ENCODE assay signal across 9 mouse cellular contexts in the genomic region with DNA sequence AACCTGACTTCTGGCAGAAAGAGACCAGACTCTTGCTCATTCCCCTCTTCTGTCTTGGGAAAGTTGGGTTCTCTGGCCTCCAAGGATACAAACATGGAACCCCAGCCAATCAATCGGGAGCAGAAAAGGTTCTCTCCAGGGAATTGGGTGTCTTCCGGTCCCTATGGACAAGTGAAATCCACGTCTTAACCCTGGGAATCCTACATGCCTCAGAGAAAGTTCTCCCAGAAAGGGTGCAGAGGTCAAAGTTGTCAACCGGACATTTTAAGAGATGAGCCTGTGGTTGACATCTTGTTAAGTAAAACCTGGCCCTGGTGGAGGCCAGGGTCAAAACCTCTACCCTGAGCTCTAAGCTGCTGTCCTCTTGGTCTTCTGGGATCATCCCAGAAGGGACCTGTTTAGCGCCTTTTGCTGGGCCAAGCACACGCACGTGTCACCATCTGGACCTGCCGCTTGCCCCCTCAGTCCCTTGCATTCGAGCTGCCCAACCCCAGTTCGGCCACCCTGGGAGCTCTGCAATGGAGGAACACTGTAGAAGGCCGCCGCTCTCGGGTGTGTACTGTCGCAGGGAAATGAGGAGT. TPM values are rescaled to one million over a fixed set of nuclear protein-coding genes. Genes with fewer than 3 reads are reported as not detected.
DNase-seq lines count a peak whose midpoint lies in the region; ATAC-seq and TF ChIP-seq lines count a peak whose summit lies in the region.
"Had no signal": no experiment of that assay in that cellular context is flagged by ENCODE, and none has a peak within 500 bp of the region (broad histone marks: within the 10 kb centered on the region; RNA-seq: fewer than 3 reads in every experiment).

No protein-coding gene starts in this region.

- H3K4me3 ChIP-seq in lung, embryonic 14.5 days (ENCODE audit: low read depth, low read length): peak overlapping the region; percentile 60
- H3K4me3 ChIP-seq in forebrain, embryonic 15.5 days: peak overlapping the region; percentile 85
- peak overlapping the region; percentile 57 for H3K4me3 ChIP-seq in liver, embryonic 15.5 days (replicated peaks)
- H3K4me3 ChIP-seq in thymus, adult 2 months (ENCODE audit: control insufficient read depth, insufficient read depth, low read length): peak overlapping the region; percentile 90
- H3K4me3 ChIP-seq: myocyte had no signal

- no peak for TF ChIP-seq CTCF in lung, embryonic 14.5 days (IDR thresholded peaks at IDR 0.05; ENCODE audit: low read depth)
- TF ChIP-seq CTCF in thymus, adult 2 months (IDR thresholded peaks at IDR 0.05; ENCODE audit: borderline replicate concordance, control insufficient read depth, extremely low read depth, insufficient read depth, low read length, poor library complexity): no peak

- no peak overlapping the region for H3K27ac ChIP-seq in lung, embryonic 14.5 days (ENCODE audit: low read depth)
- no peak overlapping the region for H3K27ac ChIP-seq in forebrain, embryonic 15.5 days (replicated peaks)
- no peak overlapping the region for H3K27ac ChIP-seq in liver, embryonic 15.5 days (replicated peaks)
- H3K27ac ChIP-seq in thymus, adult 2 months (ENCODE audit: control insufficient read depth, insufficient read depth, low read length): peak overlapping the region; percentile 98

- WGBS in lung, embryonic 14.5 days: 10% methylated on average over 14 of the region's 14 CpGs
- 18% methylated on average over 14 of the region's 14 CpGs for WGBS in forebrain, embryonic 15.5 days
- 14% methylated on average over 14 of the region's 14 CpGs for WGBS in liver, embryonic 15.5 days (ENCODE audit: insufficient replicate concordance)
- 7% methylated on average over 14 of the region's 14 CpGs for WGBS in thymus, adult 2 months

- TF ChIP-seq POLR2A in thymus, adult 2 months (IDR thresholded peaks at IDR 0.05; ENCODE audit: control insufficient read depth, extremely low read depth, insufficient read depth, low read length, poor library complexity): no peak

- peak overlapping the region; percentile 96 for H3K4me2 ChIP-seq in lung, embryonic 14.5 days
- peak overlapping the region; percentile 91 for H3K4me2 ChIP-seq in forebrain, embryonic 15.5 days (replicated peaks)
- peak overlapping the region; percentile 74 for H3K4me2 ChIP-seq in liver, embryonic 15.5 days

- no peaks in the 10 kb centered on the region for H3K9me3 ChIP-seq in lung, embryonic 14.5 days (ENCODE audit: low read depth, low read length)
- H3K9me3 ChIP-seq in forebrain, embryonic 15.5 days: no peaks in the 10 kb centered on the region
- H3K9me3 ChIP-seq in liver, embryonic 15.5 days (replicated peaks): no peaks in the 10 kb centered on the region

- 0 out of 2 replicates have a peak, but pooled peaks cover 2% of the 10 kb centered on the region for H3K4me1 ChIP-seq in lung, embryonic 14.5 days (ENCODE audit: insufficient read depth)
- H3K4me1 ChIP-seq in forebrain, embryonic 15.5 days: peaks cover 23% of the 10 kb centered on the region
- 0 out of 2 replicates have a peak, but pooled peaks cover 12% of the 10 kb centered on the region for H3K4me1 ChIP-seq in liver, embryonic 15.5 days (replicated peaks)
- H3K4me1 ChIP-seq in thymus, adult 2 months (replicated peaks; ENCODE audit: control insufficient read depth, insufficient read depth, low read length): peaks cover 7% of the 10 kb centered on the region

- H3K9ac ChIP-seq in lung, embryonic 14.5 days: no peak overlapping the region
- H3K9ac ChIP-seq in forebrain, embryonic 15.5 days (replicated peaks): peak overlapping the region; percentile 76; the same call in 1 of the 2 replicates
- H3K9ac ChIP-seq in liver, embryonic 15.5 days: no peak overlapping the region

- H3K36me3 ChIP-seq in lung, embryonic 14.5 days (ENCODE audit: insufficient read depth): no peaks in the 10 kb centered on the region
- H3K36me3 ChIP-seq in forebrain, embryonic 15.5 days: no peaks in the 10 kb centered on the region
- no peaks in the 10 kb centered on the region for H3K36me3 ChIP-seq in liver, embryonic 15.5 days (replicated peaks)
- H3K36me3 ChIP-seq in thymus, adult 2 months (ENCODE audit: control insufficient read depth, insufficient read depth, low read length): peaks cover 23% of the 10 kb centered on the region

- DNase-seq in lung, embryonic 14.5 days: no peak
- no peak for DNase-seq in lung, postnatal 25 days (ENCODE audit: low spot score)
- no peak for DNase-seq in thymus, adult 2 months
- no peak for DNase-seq in right cerebral cortex, postnatal 36 days (ENCODE audit: low spot score in 2 of 2)
- no peak for DNase-seq in layer of hippocampus, adult 11-12 months (ENCODE audit: low spot score)

- 0 out of 2 replicates have a peak, but pooled peaks have one; percentile 6 for ATAC-seq in lung, embryonic 14.5 days (ENCODE audit: insufficient read depth)
- ATAC-seq in forebrain, embryonic 15.5 days (replicated peaks): peak; percentile 9; the same call in 1 of the 2 replicates
- no peak for ATAC-seq in liver, embryonic 15.5 days (ENCODE audit: insufficient read depth)
- no peak for ATAC-seq in erythroblast, adult 5-6 weeks (replicated peaks; ENCODE audit: low FRiP score, poor library complexity, severe bottlenecking)

- H3K27me3 ChIP-seq in lung, embryonic 14.5 days (ENCODE audit: insufficient read depth, low read length): peaks cover 69% of the 10 kb centered on the region
- H3K27me3 ChIP-seq in forebrain, embryonic 15.5 days: peaks cover 16% of the 10 kb centered on the region
- peaks cover 69% of the 10 kb centered on the region for H3K27me3 ChIP-seq in liver, embryonic 15.5 days
- H3K27me3 ChIP-seq in thymus, adult 2 months (ENCODE audit: control insufficient read depth, insufficient read depth, low read length): no peaks in the 10 kb centered on the region

RNA-seq across cellular contexts. Expression of gene Satb1, which starts 1.9 kb away (rescaled TPM):
- polyA plus RNA-seq in lung, embryonic 14.5 days (2014; fragmentation: Nextera tagmentation; extraction: Ambion mirVana): 10.6 and 11.8 TPM in 2 replicates
- 40.1 and 47.2 TPM in 2 replicates for polyA plus RNA-seq in forebrain, embryonic 15.5 days (2015; fragmentation: Nextera tagmentation; extraction: Ambion mirVana)
- 0.91 and 1.5 TPM in 2 replicates for polyA plus RNA-seq in liver, embryonic 15.5 days (2015; fragmentation: Nextera tagmentation; extraction: Ambion mirVana)
- 873 and 1,043 TPM in 2 replicates for polyA plus RNA-seq in thymus, adult 2 months (2012; rRNA removed)
- 13.4 and 28.6 TPM in 2 replicates for total RNA-seq in erythroblast, adult 5-6 weeks (2015; ENCODE audit: low replicate concordance)
- 1.4 and 3.3 TPM in 2 replicates for total RNA-seq in erythroblast, adult 5-6 weeks (2017; ENCODE audit: low replicate concordance)

Comparison
In these comparisons a context has a peak if more than half of its experiments do, and no peak if none do; other contexts are left out.
1. ATAC-seq: peak in lung, embryonic 14.5 days (single experiment) and forebrain, embryonic 15.5 days (single experiment); none in liver, embryonic 15.5 days (single experiment) and erythroblast, adult 5-6 weeks (single experiment).
2. RNA of gene Satb1, which starts 1.9 kb away (polyA plus RNA-seq): 873 to 1,043 TPM in thymus, adult 2 months; 40.1 to 47.2 TPM in forebrain, embryonic 15.5 days, 10.6 to 11.8 TPM in lung, embryonic 14.5 days and 0.91 to 1.5 TPM in liver, embryonic 15.5 days; every median in the first group is over 10 times any median in the second.
3. Peak in every context shown above with its lines, with median percentiles within 50 percentile points of each other: H3K4me2 ChIP-seq and H3K4me3 ChIP-seq.